Comparison of ENCODE assay signal across 9 mouse cellular contexts in the genomic region with DNA sequence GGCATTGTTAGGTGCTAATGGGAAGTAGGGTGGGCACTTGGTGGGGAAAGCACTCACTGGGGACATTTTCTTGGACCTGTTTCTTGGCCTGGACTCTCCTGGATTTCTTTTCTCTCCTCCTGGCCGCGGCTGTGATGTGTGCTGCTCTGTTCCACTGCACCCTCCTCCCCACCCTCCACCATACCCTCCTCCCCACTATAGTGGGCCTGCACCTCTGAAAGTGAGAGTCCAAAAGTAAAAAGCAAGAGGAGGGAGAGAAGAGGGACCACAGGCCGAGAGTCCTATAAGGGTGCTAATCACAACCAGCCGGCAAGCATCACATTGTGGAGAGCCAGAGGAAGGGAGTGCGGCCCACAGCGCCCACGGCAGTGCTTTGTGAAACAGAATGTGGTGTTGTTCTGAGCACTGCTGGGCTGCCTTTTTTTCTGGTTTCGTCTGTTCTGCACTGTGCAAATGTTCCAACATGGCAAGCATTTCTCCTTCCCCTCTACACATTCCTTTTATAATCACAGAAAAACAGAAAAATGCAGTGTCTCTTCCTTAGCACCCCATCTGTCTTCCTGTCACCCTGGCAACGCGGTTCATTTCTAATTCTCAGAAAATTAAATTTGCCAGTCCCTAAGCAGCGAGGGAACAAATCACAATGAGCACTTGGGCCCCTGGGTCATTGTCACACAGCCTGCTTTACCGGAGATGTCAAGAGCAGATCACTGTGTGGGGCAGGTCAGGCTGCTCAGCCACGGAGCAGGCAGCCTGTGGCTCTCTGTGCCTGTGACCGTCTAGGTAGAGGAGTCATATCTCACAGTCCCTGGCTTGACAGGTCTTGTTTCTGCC. TPM values are rescaled to one million over a fixed set of nuclear protein-coding genes. Genes with fewer than 3 reads are reported as not detected.
DNase-seq lines count a peak whose midpoint lies in the region; ATAC-seq and TF ChIP-seq lines count a peak whose summit lies in the region.
"Had no signal": no experiment of that assay in that cellular context is flagged by ENCODE, and none has a peak within 500 bp of the region (broad histone marks: within the 10 kb centered on the region; RNA-seq: fewer than 3 reads in every experiment).

No protein-coding gene starts in this region.

- intact Hi-C loops in gastrocnemius, adult 2 months (cut with DNase I), result no loop called here
- intact Hi-C loops in gastrocnemius, postnatal 36 days (cut with DNase I), result no loop called here

- H3K4me2 ChIP-seq in neural tube, embryonic 13.5 days, result no peak overlapping the region

- WGBS in neural tube, embryonic 13.5 days, result 47% methylated on average over 14 of the region's 14 CpGs

- no peak for TF ChIP-seq CTCF in gastrocnemius, adult 2 months (IDR thresholded peaks at IDR 0.05)

- H3K27ac ChIP-seq in gastrocnemius, adult 2 months, result peak overlapping the region; percentile 63
- peak overlapping the region; percentile 61 for H3K27ac ChIP-seq in neural tube, embryonic 13.5 days (replicated peaks)

- H3K36me3 ChIP-seq in neural tube, embryonic 13.5 days, result no peaks in the 10 kb centered on the region

- DNase-seq in gastrocnemius, adult 2 months, result no peak
- no peak for DNase-seq in gastrocnemius, postnatal 36 days
- DNase-seq in frontal cortex, postnatal 10 days (ENCODE audit: low spot score in 2 of 2), result peak; percentile 42 to 45
- peak; percentile 61 to 78 for DNase-seq in left cerebral cortex, adult 18-20 months (ENCODE audit: low spot score in 2 of 2)
- no peak for DNase-seq in urinary bladder, postnatal 14 days (ENCODE audit: low spot score)
- DNase-seq: kidney, adult 9 months had no signal

- H3K9ac ChIP-seq in neural tube, embryonic 13.5 days, result 0 out of 2 replicates have a peak overlapping the region, but pooled peaks have one; percentile 41

- peak; percentile 75 for ATAC-seq in neural tube, embryonic 13.5 days (ENCODE audit: low read depth)
- no peak for ATAC-seq in megakaryocyte-erythroid progenitor cell, adult 5-6 weeks (replicated peaks; ENCODE audit: low FRiP score, low TSS enrichment, poor library complexity, severe bottlenecking)
- no peak for ATAC-seq in monocyte, adult 5-6 weeks (replicated peaks; ENCODE audit: insufficient number of reproducible peaks, low FRiP score, low TSS enrichment, poor library complexity, severe bottlenecking)

- peaks cover 16% of the 10 kb centered on the region for H3K4me1 ChIP-seq in neural tube, embryonic 13.5 days (replicated peaks)

- H3K4me3 ChIP-seq in gastrocnemius, adult 2 months, result no peak overlapping the region
- H3K4me3 ChIP-seq in neural tube, embryonic 13.5 days, result no peak overlapping the region

- no peaks in the 10 kb centered on the region for H3K9me3 ChIP-seq in neural tube, embryonic 13.5 days

- H3K27me3 ChIP-seq in neural tube, embryonic 13.5 days, result no peaks in the 10 kb centered on the region

RNA-seq across cellular contexts. Expression of a gene that starts 29.5 kb away (rescaled TPM):
- total RNA-seq in gastrocnemius, adult 2 months (2021), result 10 to 100 TPM; 30.7 to 41.6 TPM
- 10 to 100 TPM; 33.8 to 37.0 TPM for total RNA-seq in gastrocnemius, postnatal 36 days (2021)
- total RNA-seq in left cerebral cortex, adult 18-20 months (2021), result 1 to 10 TPM; 1.6 to 1.9 TPM
- polyA plus RNA-seq in neural tube, embryonic 13.5 days (2015; fragmentation: Nextera tagmentation; extraction: Ambion mirVana), result 0.11 and 0.14 TPM in 2 replicates
- not detected in 2 replicates for total RNA-seq in megakaryocyte-erythroid progenitor cell, adult 5-6 weeks (2014; fragmentation: Nextera tagmentation)
- total RNA-seq in megakaryocyte-erythroid progenitor cell, adult 5-6 weeks (2017), result not detected in 2 replicates
- total RNA-seq in monocyte, adult 5-6 weeks (2017), result not detected in 3 replicates

RNA-seq across cellular contexts. Expression of a gene that starts 43.9 kb away (rescaled TPM):
- total RNA-seq in gastrocnemius, adult 2 months (2021), result 1 to 10 TPM; 2.4 to 3.4 TPM
- total RNA-seq in gastrocnemius, postnatal 36 days (2021), result 1 to 10 TPM; 3.6 to 6.3 TPM
- total RNA-seq in left cerebral cortex, adult 18-20 months (2021), result 10 to 100 TPM; 29.6 to 32.7 TPM
- polyA plus RNA-seq in neural tube, embryonic 13.5 days (2015; fragmentation: Nextera tagmentation; extraction: Ambion mirVana), result not detected in 2 replicates
- not detected in 2 replicates for total RNA-seq in megakaryocyte-erythroid progenitor cell, adult 5-6 weeks (2014; fragmentation: Nextera tagmentation)
- not detected in 2 replicates for total RNA-seq in megakaryocyte-erythroid progenitor cell, adult 5-6 weeks (2017)
- total RNA-seq in monocyte, adult 5-6 weeks (2017), result 0.19 to 0.64 TPM (median 0.19 TPM) in 3 replicates

RNA-seq across cellular contexts. Expression of a gene that starts 52.8 kb away (rescaled TPM):
- total RNA-seq in gastrocnemius, adult 2 months (2021), result 1 to 10 TPM; 7.1 to 9.1 TPM
- total RNA-seq in gastrocnemius, postnatal 36 days (2021), result 1 to 10 TPM; 5.7 to 6.6 TPM
- 10 to 100 TPM; 60.1 to 63.2 TPM for total RNA-seq in left cerebral cortex, adult 18-20 months (2021)
- 106 TPM in 2 replicates for polyA plus RNA-seq in neural tube, embryonic 13.5 days (2015; fragmentation: Nextera tagmentation; extraction: Ambion mirVana)
- 20.6 and 31.3 TPM in 2 replicates for total RNA-seq in megakaryocyte-erythroid progenitor cell, adult 5-6 weeks (2014; fragmentation: Nextera tagmentation)
- 8.7 and 11.5 TPM in 2 replicates for total RNA-seq in megakaryocyte-erythroid progenitor cell, adult 5-6 weeks (2017)
- total RNA-seq in monocyte, adult 5-6 weeks (2017), result 17.4 to 26.0 TPM (median 23.4 TPM) in 3 replicates

RNA-seq across cellular contexts. Expression of a gene that starts 55.2 kb away (rescaled TPM):
- total RNA-seq in gastrocnemius, adult 2 months (2021), result 1 to 10 TPM; 4.5 to 9.3 TPM
- 1 to 10 TPM; 6.0 to 8.2 TPM for total RNA-seq in gastrocnemius, postnatal 36 days (2021)
- 10 to 100 TPM; 11.4 to 14.3 TPM for total RNA-seq in left cerebral cortex, adult 18-20 months (2021)
- 17.1 and 18.6 TPM in 2 replicates for polyA plus RNA-seq in neural tube, embryonic 13.5 days (2015; fragmentation: Nextera tagmentation; extraction: Ambion mirVana)
- 5.5 TPM in 2 replicates for total RNA-seq in megakaryocyte-erythroid progenitor cell, adult 5-6 weeks (2014; fragmentation: Nextera tagmentation)
- 14.7 and 26.2 TPM in 2 replicates for total RNA-seq in megakaryocyte-erythroid progenitor cell, adult 5-6 weeks (2017)
- total RNA-seq in monocyte, adult 5-6 weeks (2017), result 5.6 to 15.1 TPM (median 6.4 TPM) in 3 replicates

Comparison
In these comparisons a context has a peak if more than half of its experiments do, and no peak if none do; other contexts are left out.
1. DNase-seq: peak in frontal cortex, postnatal 10 days (2 of 2) and left cerebral cortex, adult 18-20 months (2 of 2); none in gastrocnemius, adult 2 months (single experiment), gastrocnemius, postnatal 36 days (0 of 2) and urinary bladder, postnatal 14 days (single experiment).
2. RNA of a gene that starts 29.5 kb away (total RNA-seq): 30.7 to 41.6 TPM in gastrocnemius, adult 2 months and 33.8 to 37.0 TPM in gastrocnemius, postnatal 36 days; 1.6 to 1.9 TPM in left cerebral cortex, adult 18-20 months, not detected in megakaryocyte-erythroid progenitor cell, adult 5-6 weeks and not detected in monocyte, adult 5-6 weeks; every median in the first group is over 10 times any median in the second.
3. RNA of a gene that starts 43.9 kb away (total RNA-seq): 29.6 to 32.7 TPM in left cerebral cortex, adult 18-20 months; 3.6 to 6.3 TPM in gastrocnemius, postnatal 36 days, 2.4 to 3.4 TPM in gastrocnemius, adult 2 months, 0.19 to 0.64 TPM in monocyte, adult 5-6 weeks and not detected in megakaryocyte-erythroid progenitor cell, adult 5-6 weeks; every median in the first group is over 4 times any median in the second.